Mouse (Mus musculus) ES-E14 (cell line): Measurements from ENCODE around the gene Rab5if. TPM values are rescaled to one million over a fixed set of nuclear protein-coding genes. Genes with fewer than 3 reads are reported as not detected.

ENCODE experiments used
- DNase-seq: peaks from one replicate; pipeline ENCODE4 v3.0.0-alpha.2; 2013; ENCODE audit warnings: low read depth, low spot score
- H3K27ac ChIP-seq: 2 replicates; pipeline ENCODE4 v1.5.1; 2012; ENCODE audit warnings: low read depth, mild to moderate bottlenecking, low read length, moderate library complexity, mixed read lengths; ENCODE audit not compliant: poor library complexity, insufficient read depth, severe bottlenecking
- H3K36me3 ChIP-seq: 2 replicates; pipeline ENCODE4 v1.6.1; 2012; ENCODE audit warnings: mild to moderate bottlenecking, low read length, moderate library complexity, mixed read lengths; ENCODE audit not compliant: control insufficient read depth, poor library complexity, insufficient read depth, severe bottlenecking
- H3K4me1 ChIP-seq, 2 experiments: fragments of 150-350 bp in 1 of 2; sonication (generic) in 1 of 2; 2 replicates each; pipeline ENCODE4 v1.6.1; 2012; ENCODE audit warnings: low read length in 2 of 2, mild to moderate bottlenecking in 1 of 2, mixed read lengths in 1 of 2; ENCODE audit not compliant: control insufficient read depth in 2 of 2, insufficient read depth in 2 of 2, poor library complexity in 1 of 2
- H3K4me3 ChIP-seq, 2 experiments: fragments of 150-350 bp in 1 of 2; sonication (generic) in 1 of 2; 2 replicates each; pipeline ENCODE4 v1.5.1; 2012; ENCODE audit warnings: low read length in 2 of 2, low read depth in 1 of 2, mild to moderate bottlenecking in 1 of 2, mixed read lengths in 1 of 2; ENCODE audit not compliant: insufficient read depth in 1 of 2, poor library complexity in 1 of 2, severe bottlenecking in 1 of 2
- H3K9ac ChIP-seq: 2 replicates; pipeline ENCODE4 v1.6.1; 2012; ENCODE audit warnings: low read depth, mild to moderate bottlenecking, low read length, mixed read lengths; ENCODE audit not compliant: poor library complexity, insufficient read depth, severe bottlenecking
- H3K9me3 ChIP-seq: fragments of 150-350 bp; sonication (generic); 2 replicates; pipeline ENCODE4 v1.6.1; 2012; ENCODE audit warnings: low read depth, mild to moderate bottlenecking, low read length; ENCODE audit not compliant: control insufficient read depth, insufficient read depth
- CHD2 ChIP-seq: IDR thresholded peaks from 2 replicates; pipeline ENCODE4 v1.6.1; 2014; ENCODE audit warnings: mild to moderate bottlenecking, low read depth, low read length, inconsistent platforms
- HCFC1 ChIP-seq: IDR thresholded peaks from 2 replicates; pipeline ENCODE4 v1.6.1; 2012; ENCODE audit warnings: low read length, inconsistent platforms, borderline replicate concordance; ENCODE audit not compliant: insufficient read depth
- MAFK ChIP-seq: IDR thresholded peaks from 2 replicates; pipeline ENCODE4 v1.6.1; 2014; ENCODE audit warnings: mild to moderate bottlenecking, low read depth, low read length, inconsistent platforms; ENCODE audit not compliant: insufficient read depth
- ZC3H11A ChIP-seq: IDR thresholded peaks from 2 replicates; pipeline ENCODE4 v1.6.1; 2012; ENCODE audit warnings: low read depth, mild to moderate bottlenecking, inconsistent platforms, low read length, borderline replicate concordance
- ZNF384 ChIP-seq: IDR thresholded peaks from 2 replicates; pipeline ENCODE4 v1.6.1; 2012; ENCODE audit warnings: low read depth, low read length, inconsistent platforms
- in situ Hi-C, 2 experiments: fragments of 600-800 bp; cut with MboI; formaldehyde crosslinking; loops; one replicate each; pipeline ENCODE4 v1.15.1; 2025; ENCODE audit warnings: low sequenced_read_pairs in 2 of 2, inconsistent platforms in 1 of 2; ENCODE audit not compliant: unreplicated experiment in 2 of 2
- total RNA-seq: library from RNA; depleted of rRNA; stranded (reverse); fragments of 300-350 nt; gene quantifications from 2 replicates; pipeline ENCODE4 v1.2.3, GENCODE M21; 2012

Rab5if gene
- total RNA-seq, 1 experiment = 216 TPM

- no peak for DNase-seq
- H3K4me3 ChIP-seq = no peak overlapping the region
- no peak for TF ChIP-seq ZC3H11A
- no peak for TF ChIP-seq MAFK
- in situ Hi-C loops = no loop called here
- no peak overlapping the region for H3K27ac ChIP-seq
- no peak overlapping the region for H3K9ac ChIP-seq
- no peaks in the 10 kb centered on the region for H3K9me3 ChIP-seq
- H3K36me3 ChIP-seq = no peaks in the 10 kb centered on the region
- H3K4me1 ChIP-seq = peaks cover 0 to 5% of the 10 kb centered on the region in 2 experiments; a peak in 1 of 4 replicates
Observed at GRCm38 (mm10) chr2:156886084-156886631, 23.2 kb downstream of the Rab5if start.

- Histone ChIP-seq H3K9me3 (no peaks in the 10 kb centered on the region), H3K36me3 (no peaks in the 10 kb centered on the region), H3K4me3 (no peak within 1 kb of the TSS), H3K9ac (no peak within 1 kb of the TSS), H3K27ac (no peak within 1 kb of the TSS), H3K4me1 (peaks cover 0 to 5% of the 10 kb centered on the region in 2 experiments; a peak in 1 of 4 replicates)
- DNase-seq = no peak
- in situ Hi-C loops = no loop called here
- TF ChIP-seq CHD2 = no peak
- no peak for TF ChIP-seq ZNF384
- no peak for TF ChIP-seq ZC3H11A
- no peak for TF ChIP-seq MAFK
- no peak for TF ChIP-seq HCFC1
Observed at GRCm38 (mm10) chr2:156887017-156887416, 24.1 kb downstream of the Rab5if start, which contains the start of gene Sla2. Gene Sla2, minus strand, starts transcription at chr2:156887192.

- Histone ChIP-seq H3K4me1 (peaks cover 0 to 2% of the 10 kb centered on the region in 2 experiments; a peak in 1 of 4 replicates), H3K4me3 (no peak overlapping the region), H3K36me3 (no peaks in the 10 kb centered on the region), H3K9me3 (no peaks in the 10 kb centered on the region), H3K27ac (no peak overlapping the region), H3K9ac (no peak overlapping the region)
- in situ Hi-C loops = no loop called here
- no peak for DNase-seq
- no peak for TF ChIP-seq ZNF384
- no peak for TF ChIP-seq MAFK
- no peak for TF ChIP-seq HCFC1
- TF ChIP-seq ZC3H11A = no peak
- no peak for TF ChIP-seq CHD2
Observed at GRCm38 (mm10) chr2:156888490-156888889, 25.6 kb downstream of the Rab5if start.

GRCm38 (mm10) chr2:156892240-156892639, 29.3 kb downstream of the Rab5if start:
- Histone ChIP-seq H3K36me3 (no peaks in the 10 kb centered on the region), H3K27ac (no peak overlapping the region), H3K4me3 (no peak overlapping the region), H3K9ac (no peak overlapping the region), H3K9me3 (no peaks in the 10 kb centered on the region), H3K4me1 (peaks cover 0 to 3% of the 10 kb centered on the region in 2 experiments; a peak in 2 of 4 replicates)
- in situ Hi-C loops = no loop called here
- TF ChIP-seq ZNF384 (no peak), HCFC1 (no peak), CHD2 (no peak), ZC3H11A (no peak), MAFK (no peak)
- no peak for DNase-seq

- no peak overlapping the region for H3K4me3 ChIP-seq
- H3K4me1 ChIP-seq = peaks cover 0 to 3% of the 10 kb centered on the region in 2 experiments; a peak in 2 of 4 replicates
- no peaks in the 10 kb centered on the region for H3K36me3 ChIP-seq
- in situ Hi-C loops = no loop called here
- DNase-seq = no peak
- H3K9ac ChIP-seq = no peak overlapping the region
- no peaks in the 10 kb centered on the region for H3K9me3 ChIP-seq
- no peak overlapping the region for H3K27ac ChIP-seq
- no peak for TF ChIP-seq CHD2
- TF ChIP-seq ZC3H11A = no peak
- no peak for TF ChIP-seq HCFC1
- no peak for TF ChIP-seq MAFK
- TF ChIP-seq ZNF384 = no peak
Observed at GRCm38 (mm10) chr2:156892821-156893220, 29.9 kb downstream of the Rab5if start.
